Mouse (Mus musculus) lung, adult 18-20 months (tissue): ENCODE data around the gene 1700020N01Rik.

Source experiments
- DNase-seq, 2 experiments: peaks; one replicate each; pipeline ENCODE4 v3.0.0; 2022; ENCODE audit warnings: mixed read lengths in 2 of 2

Gene 1700020N01Rik

GRCm38 (mm10) chr10:21592896-21593380, at the start of gene 1700020N01Rik:
Gene 1700020N01Rik (plus strand): TSS chr10:21593145.
- no peak for DNase-seq

DNA sequence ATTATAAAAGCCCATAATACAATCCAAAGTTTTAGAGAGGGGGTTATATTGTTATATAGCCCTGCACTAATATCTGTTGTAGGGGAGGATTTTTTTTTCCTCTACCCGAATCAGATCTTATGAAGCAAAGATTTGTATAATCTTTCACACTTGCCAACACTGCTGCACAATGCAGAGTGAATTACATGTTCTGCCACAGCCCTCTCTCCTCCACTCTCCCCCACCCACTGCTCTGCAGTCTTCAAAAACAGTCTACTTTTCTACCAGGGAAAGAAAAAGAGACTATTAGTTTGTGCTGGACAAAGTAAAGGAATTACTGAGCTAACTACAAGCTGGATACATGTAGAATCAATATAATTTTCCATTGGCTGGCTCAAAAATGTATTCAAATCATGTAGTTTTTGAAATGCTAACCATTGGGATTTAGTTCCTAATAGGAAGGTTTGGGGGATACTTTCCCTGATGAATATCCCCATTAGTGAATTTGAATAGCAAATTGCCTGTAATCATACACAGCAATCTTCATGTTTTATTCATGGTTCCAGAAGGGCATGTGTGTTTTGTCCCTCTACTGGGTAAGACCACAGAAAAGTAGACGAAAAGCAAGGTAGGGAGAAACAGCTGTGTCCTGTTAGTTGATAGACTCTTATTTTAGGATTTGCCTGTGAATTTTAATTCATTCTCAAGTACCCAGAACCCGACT, 49.2 kb upstream of the 1700020N01Rik start:
- DNase-seq = no peak

DNA sequence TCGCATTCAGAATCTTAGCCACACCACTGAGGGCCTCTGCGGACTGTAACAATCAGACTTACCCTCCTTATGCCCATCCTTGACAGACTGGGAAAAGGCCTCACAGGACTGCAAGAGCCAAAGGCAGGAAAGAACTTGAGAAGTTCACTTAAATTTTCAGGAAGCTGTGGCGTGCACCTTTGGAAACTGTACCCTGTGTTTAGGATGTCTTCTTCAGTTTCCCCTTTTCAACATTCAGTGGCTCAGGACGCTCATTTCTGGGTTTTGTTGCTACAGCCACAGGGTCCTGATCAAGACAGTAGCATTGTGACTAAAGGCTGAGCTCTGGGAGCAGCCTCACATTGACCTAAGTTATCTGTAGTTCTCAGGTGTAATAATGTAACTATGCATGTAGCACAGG, 48.2 kb upstream of the 1700020N01Rik start:
- no peak for DNase-seq

GRCm38 (mm10) chr10:21545446-21545845, 47.5 kb upstream of the 1700020N01Rik start:
- DNase-seq = peak; percentile 44 to 62

DNA sequence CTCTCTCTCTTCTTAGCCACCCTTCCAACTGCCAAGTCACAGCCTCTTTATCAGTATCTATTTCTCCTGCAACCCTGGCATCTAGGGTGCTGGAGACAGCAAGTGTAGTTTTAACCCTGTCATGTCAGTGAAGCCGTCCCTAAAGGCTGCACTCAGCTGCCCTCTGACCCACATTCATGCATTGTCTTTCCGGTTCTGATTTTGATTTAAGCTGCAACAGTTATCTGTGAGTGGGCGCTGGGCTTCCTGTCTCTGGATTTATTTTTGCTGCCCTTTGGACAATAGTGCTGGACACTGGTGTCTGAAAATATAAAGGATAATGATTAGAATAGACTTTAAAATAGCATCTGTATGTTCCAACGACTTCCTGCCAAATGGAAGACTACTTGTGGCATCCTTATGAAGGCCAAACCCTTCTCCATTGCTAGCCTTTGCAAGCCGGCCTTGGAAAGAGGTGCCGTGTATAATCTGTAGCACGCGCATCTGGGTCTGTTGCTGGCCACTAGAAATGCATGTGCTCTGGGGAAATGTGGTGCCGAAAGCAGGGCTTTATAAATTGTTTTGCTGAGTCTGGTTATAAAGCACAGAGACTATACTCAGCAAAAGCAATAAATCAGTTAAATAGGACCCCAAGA, 44.0 kb upstream of the 1700020N01Rik start:
- DNase-seq = no peak

DNA sequence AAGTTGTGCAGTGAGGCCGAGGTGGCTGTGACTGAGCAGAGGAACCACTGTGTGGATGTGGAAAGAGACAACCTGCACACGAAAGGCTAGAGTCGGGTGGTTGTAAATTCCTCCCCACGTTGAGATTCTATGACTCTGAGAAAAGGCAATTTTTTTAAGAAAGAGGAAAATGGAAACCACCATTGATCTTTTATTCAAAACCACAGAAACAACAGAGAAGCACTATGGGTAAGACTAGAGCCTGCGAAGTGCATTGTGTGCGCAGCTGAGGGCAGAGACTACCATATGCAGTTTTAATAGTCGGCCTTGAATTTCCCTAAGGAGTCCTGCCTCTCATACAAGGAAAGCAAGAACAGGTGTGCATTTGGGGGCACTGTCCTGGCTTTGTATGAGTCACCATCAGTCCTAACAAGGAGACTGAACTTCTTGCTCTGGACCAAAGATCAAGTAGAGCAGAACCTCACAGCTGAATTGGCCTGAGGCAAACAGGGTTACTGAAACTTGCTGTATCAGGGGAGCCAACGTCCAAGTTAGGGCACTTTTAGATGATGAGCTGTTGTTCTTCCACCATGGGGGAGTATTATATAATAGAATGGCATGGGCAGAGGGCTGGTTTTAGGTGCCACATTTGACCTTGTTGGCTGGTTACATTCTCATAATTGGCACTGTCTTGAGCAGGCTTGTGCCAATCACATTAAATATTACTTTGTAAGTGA, 39.8 kb upstream of the 1700020N01Rik start:
- DNase-seq = no peak

- DNase-seq = no peak
These were observed 39.3 kb upstream of the 1700020N01Rik start for GRCm38 (mm10) chr10:21553683-21554035.

- no peak for DNase-seq
These were observed 37.9 kb upstream of the 1700020N01Rik start for GRCm38 (mm10) chr10:21554896-21555580.

GRCm38 (mm10) chr10:21559769-21560168, 33.2 kb upstream of the 1700020N01Rik start:
- no peak for DNase-seq

DNA sequence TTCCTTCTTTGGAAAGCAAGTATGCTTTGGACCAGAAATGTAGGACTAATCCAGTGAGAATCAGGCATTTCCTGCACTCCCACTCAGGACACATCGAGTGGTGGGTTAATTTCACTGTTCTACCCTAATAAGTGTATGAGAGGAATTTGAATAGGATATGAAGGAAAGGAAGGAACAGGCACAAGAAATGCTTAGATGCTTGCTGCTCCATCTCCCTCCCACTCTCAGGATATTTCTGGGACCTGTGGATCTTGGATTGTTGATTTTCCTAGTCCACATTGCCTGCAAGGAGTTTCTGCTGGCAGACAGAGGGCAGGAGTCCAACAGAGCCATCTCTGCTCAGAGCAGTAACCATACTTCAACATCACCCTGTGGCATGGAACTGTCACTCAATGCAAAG, 31.8 kb upstream of the 1700020N01Rik start:
- DNase-seq = no peak

GRCm38 (mm10) chr10:21563446-21563845, 29.5 kb upstream of the 1700020N01Rik start:
- DNase-seq = no peak

DNA sequence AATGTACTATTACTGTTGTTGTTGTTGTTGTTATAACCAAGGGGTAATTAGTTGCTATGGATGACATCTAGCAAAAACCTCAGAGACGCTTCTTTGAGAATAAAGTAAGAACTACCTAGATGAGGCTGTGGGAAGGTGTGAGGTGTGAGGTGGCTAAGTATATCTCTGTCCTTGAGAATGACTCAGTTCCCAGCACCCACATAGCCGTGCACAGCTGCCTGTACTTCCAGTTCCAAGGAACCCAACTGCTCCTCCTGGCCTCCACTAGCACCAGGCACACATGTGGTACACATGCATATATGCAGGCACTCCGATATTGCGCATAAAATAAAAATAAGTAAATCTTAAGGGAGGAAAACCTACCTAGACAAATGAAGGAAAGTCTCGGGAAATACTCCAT, 28.8 kb upstream of the 1700020N01Rik start:
- no peak for DNase-seq

- DNase-seq = no peak
These were observed 26.9 kb upstream of the 1700020N01Rik start for GRCm38 (mm10) chr10:21566074-21566473.

GRCm38 (mm10) chr10:21571615-21572014, 21.3 kb upstream of the 1700020N01Rik start:
- DNase-seq = no peak

DNA sequence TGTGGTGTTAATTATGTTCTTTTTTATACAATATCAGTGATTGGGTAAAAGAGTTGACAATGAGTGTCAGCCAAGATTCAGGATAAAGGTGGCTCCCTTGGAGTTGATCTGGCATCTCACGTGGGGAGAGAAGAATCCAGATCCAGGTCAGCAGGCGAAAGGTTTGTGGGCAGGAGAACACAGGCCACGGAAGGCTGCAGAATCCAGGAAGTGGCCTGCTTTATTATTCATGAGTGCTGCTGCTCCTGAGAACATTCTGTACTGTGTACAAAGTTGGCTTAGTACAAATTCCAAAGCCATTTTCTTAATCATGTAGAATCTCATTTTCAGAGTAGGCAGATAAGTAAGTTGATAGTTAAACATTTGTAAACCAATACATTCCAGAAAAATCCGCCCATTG, 19.2 kb upstream of the 1700020N01Rik start:
- peak in 1 of 2 experiments; percentile 36 for DNase-seq

GRCm38 (mm10) chr10:21575806-21576378, 17.1 kb upstream of the 1700020N01Rik start:
- DNase-seq = no peak

GRCm38 (mm10) chr10:21577798-21578197, 15.1 kb upstream of the 1700020N01Rik start:
- no peak for DNase-seq

GRCm38 (mm10) chr10:21581546-21581945, 11.4 kb upstream of the 1700020N01Rik start:
- DNase-seq = no peak

DNA sequence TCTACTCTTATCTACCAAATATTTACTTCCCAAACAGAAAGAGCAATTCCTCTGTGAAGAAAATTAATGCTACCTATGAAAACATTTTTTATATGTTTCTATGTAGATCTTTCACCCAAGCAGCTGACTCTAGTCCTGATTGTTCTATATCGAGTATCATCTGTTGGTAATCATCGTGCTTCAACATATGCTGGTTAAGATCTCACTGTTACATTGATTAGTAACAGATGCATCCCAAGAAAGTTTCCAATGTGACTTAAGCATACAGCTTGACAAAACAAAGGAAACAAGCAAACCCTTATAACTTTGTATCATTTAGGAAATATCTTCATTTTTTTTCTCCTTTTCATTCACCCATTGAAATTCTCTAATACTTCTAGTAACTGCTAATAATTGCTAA, 5.9 kb upstream of the 1700020N01Rik start:
- DNase-seq = no peak

GRCm38 (mm10) chr10:21588007-21588852, 4.7 kb upstream of the 1700020N01Rik start:
- peak; percentile 30 to 35 for DNase-seq

- peak; percentile 74 to 79 for DNase-seq
These were observed 8.0 kb downstream of the 1700020N01Rik start for GRCm38 (mm10) chr10:21600931-21601330.

DNA sequence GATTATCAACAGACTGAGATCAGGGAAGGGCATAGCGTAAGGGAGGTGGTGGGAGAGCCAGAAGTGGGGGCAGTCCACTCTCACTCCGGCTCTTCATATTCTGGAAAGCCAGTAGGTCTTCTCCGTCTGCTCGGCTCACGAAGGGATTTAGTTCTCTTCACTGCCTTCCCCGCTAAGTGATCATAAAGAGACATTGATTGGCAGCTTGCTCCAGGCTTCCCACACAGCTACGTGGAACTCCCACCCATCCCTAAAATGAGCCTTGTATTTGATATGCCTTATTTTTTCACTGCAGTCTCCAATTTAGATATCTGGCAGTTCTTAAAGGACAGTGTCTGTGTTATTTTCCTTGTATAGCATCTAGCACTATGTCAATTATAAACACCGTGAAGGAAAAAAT, 11.5 kb downstream of the 1700020N01Rik start:
- no peak for DNase-seq
